Mouse (Mus musculus): ENCODE results near the gene Chst14. TPM values are rescaled to one million over a fixed set of nuclear protein-coding genes. Genes with fewer than 3 reads are reported as not detected.

Gene Chst14
- 4.4 TPM for polyA plus RNA-seq (2017; shearing (Covaris generic))

DNA sequence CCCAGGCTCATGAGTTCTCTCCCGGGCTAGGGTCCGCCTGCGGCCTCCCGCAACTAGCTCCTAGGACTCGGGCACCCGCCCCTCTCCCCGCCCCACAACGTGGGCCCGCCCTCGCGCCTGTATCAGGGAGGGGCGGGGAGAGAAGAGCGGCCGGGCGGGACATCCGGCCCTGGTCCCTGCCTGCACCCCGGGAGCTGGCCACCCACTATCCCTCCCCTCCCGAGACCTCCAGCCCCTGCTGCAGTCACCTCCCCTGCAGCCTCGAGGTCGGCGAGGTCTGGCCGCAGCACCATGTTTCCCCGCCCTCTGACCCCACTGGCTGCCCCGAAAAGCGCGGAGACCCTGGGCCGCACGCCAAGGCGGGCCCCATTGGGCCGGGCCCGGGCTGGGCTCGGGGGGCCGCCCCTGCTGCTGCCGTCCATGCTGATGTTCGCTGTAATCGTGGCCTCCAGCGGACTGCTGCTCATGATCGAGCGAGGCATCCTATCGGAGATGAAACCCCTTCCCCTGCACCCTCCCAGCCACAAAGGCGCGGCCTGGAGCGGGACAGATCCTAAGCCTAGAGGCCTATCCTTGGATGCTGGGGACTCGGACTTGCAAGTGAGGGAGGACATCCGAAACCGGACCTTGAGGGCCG is at the start of gene Chst14:
Gene Chst14, plus strand, starts transcription at position 136 of the 637 bp plus-strand sequence.

DNA sequence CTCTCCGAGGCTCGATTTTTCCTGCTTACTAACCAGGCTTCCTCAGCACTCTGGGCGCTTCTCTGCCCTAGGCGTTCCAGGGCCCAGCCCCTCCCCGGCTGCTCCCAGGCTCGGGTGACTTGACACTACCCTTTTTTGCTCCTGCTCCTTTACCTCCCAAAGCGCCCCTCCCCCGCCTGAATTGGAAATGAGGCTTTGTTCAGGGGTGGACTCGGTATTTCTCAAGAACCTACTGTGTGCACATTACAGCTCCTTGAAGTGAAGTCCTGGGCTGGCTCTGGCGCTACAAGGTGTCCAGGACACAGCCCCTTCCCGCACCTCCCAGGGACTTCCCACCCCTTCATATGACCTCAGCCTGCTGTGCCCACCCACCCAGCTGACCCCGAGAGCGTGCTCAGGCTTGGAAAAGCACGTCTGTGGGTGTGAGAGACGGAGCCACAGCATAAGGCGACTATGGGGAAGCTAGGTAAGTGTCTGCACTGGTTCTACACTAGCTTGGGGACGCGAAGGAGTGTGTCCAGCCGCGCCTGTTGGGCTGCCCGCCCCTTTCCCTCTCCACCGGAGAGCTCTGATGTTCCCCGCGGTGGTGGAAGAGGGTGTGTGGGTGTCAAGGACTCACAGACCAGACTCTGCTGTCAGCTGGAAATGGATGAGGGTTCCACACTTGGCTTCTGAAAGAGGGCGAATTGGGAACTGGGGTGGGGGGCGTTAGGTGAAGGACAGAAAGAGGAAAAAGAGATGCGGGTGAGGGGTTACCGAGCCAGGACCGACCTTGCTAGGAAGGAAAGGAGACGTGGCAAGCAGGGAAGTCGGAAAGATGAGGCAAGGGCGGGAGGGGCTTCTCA is 26.1 kb upstream of the Chst14 start, which contains the start of gene Bahd1:
Gene Bahd1, plus strand, starts transcription at position 397 of the 845 bp plus-strand sequence.

Other genes starting within 250 kb of the Chst14 start
- not detected for gene Ankrd63, start 222.5 kb upstream of the Chst14 start, polyA plus RNA-seq (2017; shearing (Covaris generic))
- gene Plcb2, start 198.1 kb upstream of the Chst14 start, polyA plus RNA-seq (2017; shearing (Covaris generic)) = 38.6 TPM
- 2.4 TPM for gene Inafm2, start 180.7 kb upstream of the Chst14 start, polyA plus RNA-seq (2017; shearing (Covaris generic))
- not detected for gene Ccdc9b, start 163.8 kb upstream of the Chst14 start, polyA plus RNA-seq (2017; shearing (Covaris generic))
- gene Phgr1, start 153.7 kb upstream of the Chst14 start, polyA plus RNA-seq (2017; shearing (Covaris generic)) = not detected
- gene Disp2, start 146.8 kb upstream of the Chst14 start, polyA plus RNA-seq (2017; shearing (Covaris generic)) = not detected
- gene Knstrn, start 112.5 kb upstream of the Chst14 start, polyA plus RNA-seq (2017; shearing (Covaris generic)) = 13.1 TPM
- 65.9 TPM for gene Ivd, start 64.5 kb upstream of the Chst14 start, polyA plus RNA-seq (2017; shearing (Covaris generic))
- gene Bahd1, start 26.1 kb upstream of the Chst14 start, polyA plus RNA-seq (2017; shearing (Covaris generic)) = 1.7 TPM
- 27.6 TPM for gene Ccdc32, start 102.9 kb downstream of the Chst14 start, polyA plus RNA-seq (2017; shearing (Covaris generic))
- 2.4 TPM for gene Rpusd2, start 108.3 kb downstream of the Chst14 start, polyA plus RNA-seq (2017; shearing (Covaris generic))
- 4.8 TPM for gene Knl1, start 120.6 kb downstream of the Chst14 start, polyA plus RNA-seq (2017; shearing (Covaris generic))
- 10.9 TPM for gene Rad51, start 186.3 kb downstream of the Chst14 start, polyA plus RNA-seq (2017; shearing (Covaris generic))
- gene Rmdn3, start 230.5 kb downstream of the Chst14 start, polyA plus RNA-seq (2017; shearing (Covaris generic)) = 26.0 TPM
- not detected for gene Gchfr, start 241.3 kb downstream of the Chst14 start, polyA plus RNA-seq (2017; shearing (Covaris generic))
- gene Gm14137, start 248.0 kb downstream of the Chst14 start, polyA plus RNA-seq (2017; shearing (Covaris generic)) = 0.73 TPM